Mouse (Mus musculus) heart, embryonic 11.5 days (tissue): ENCODE data around the gene Olfr576. TPM values are rescaled to one million over a fixed set of nuclear protein-coding genes. Genes with fewer than 3 reads are reported as not detected.
A peak's percentile ranks its signal among the peaks of the same experiment; 100 is the strongest.

Experiments used
- ATAC-seq: fragments of 200-750 bp; cut with Nextera tagmentation; replicated peaks from 2 replicates; pipeline ENCODE4 v1.8.0; 2017; ENCODE audit warnings: moderate library complexity; ENCODE audit not compliant: insufficient number of reproducible peaks, low FRiP score, low TSS enrichment
- H3K27ac ChIP-seq: fragments of 300-500 bp; sonication (generic); 2 replicates; pipeline ENCODE4 v1.5.1; 2014; ENCODE audit warnings: mild to moderate bottlenecking, low read depth, low read length
- H3K27me3 ChIP-seq: fragments of 300-500 bp; sonication (generic); 2 replicates; pipeline ENCODE4 v1.6.1; 2014; ENCODE audit warnings: mild to moderate bottlenecking, low read length, mixed read lengths; ENCODE audit not compliant: control insufficient read depth, insufficient read depth
- H3K36me3 ChIP-seq: fragments of 300-500 bp; sonication (generic); 2 replicates; pipeline ENCODE4 v1.6.1; 2014; ENCODE audit warnings: mild to moderate bottlenecking, low read length, moderate library complexity, mixed read lengths; ENCODE audit not compliant: control insufficient read depth, insufficient read depth
- H3K4me1 ChIP-seq: fragments of 300-500 bp; sonication (generic); 2 replicates; pipeline ENCODE4 v1.6.1; 2014; ENCODE audit warnings: low read length; ENCODE audit not compliant: control insufficient read depth, insufficient read depth
- H3K4me2 ChIP-seq: fragments of 300-500 bp; sonication (generic); 2 replicates; pipeline ENCODE4 v1.6.1; 2014; ENCODE audit warnings: mild to moderate bottlenecking, moderate library complexity
- H3K4me3 ChIP-seq: fragments of 300-500 bp; sonication (generic); 2 replicates; pipeline ENCODE4 v1.5.1; 2014; ENCODE audit warnings: low read depth, low read length
- H3K9ac ChIP-seq: fragments of 300-500 bp; sonication (generic); 2 replicates; pipeline ENCODE4 v1.6.1; 2014; ENCODE audit warnings: mild to moderate bottlenecking, low read depth, low read length, moderate library complexity
- H3K9me3 ChIP-seq: fragments of 300-500 bp; sonication (generic); replicated peaks from 2 replicates; pipeline ENCODE4 v1.6.1; 2016; ENCODE audit warnings: low read length; ENCODE audit not compliant: control insufficient read depth
- WGBS: fragments of 180-500 bp; shearing (Covaris S2); extraction: QIAGEN DNeasy Blood & Tissue Kit; methylation state at CpG from one replicate; pipeline ENCODE4 v1.1.7; 2014; ENCODE audit not compliant: insufficient replicate concordance; 5-methylcytosine and 5-hydroxymethylcytosine counted together
- polyA plus RNA-seq: library from polyadenylated mRNA; unstranded; fragments of >200 nt; fragmentation: Nextera tagmentation; extraction: Ambion mirVana; gene quantifications from 2 replicates; pipeline ENCODE4 v1.2.1, GENCODE M21; 2014

Olfr576 gene
- not detected in 2 replicates for polyA plus RNA-seq

DNA sequence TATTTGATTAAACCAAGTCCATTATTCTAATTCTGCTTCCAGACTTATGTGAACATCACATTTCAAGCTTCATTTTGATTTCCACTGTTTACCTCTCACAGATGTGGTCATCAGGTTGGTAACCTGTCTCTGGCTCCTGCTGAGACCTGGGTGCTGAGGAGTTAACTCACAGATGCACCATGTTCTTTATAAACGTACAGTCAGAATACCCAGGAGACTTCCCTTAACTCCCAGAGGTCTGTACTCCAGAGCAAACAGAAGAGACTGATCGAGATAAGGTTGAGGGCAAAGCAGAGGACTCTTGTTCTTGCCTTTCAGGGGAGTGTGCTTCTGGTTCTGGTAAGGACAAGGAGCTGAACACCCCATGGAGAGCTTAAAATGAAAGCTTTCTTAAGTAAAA is at the start of gene Olfr576:
Gene Olfr576 (plus strand): TSS at position 301 of the 400 bp plus-strand sequence.
- Histone ChIP-seq H3K36me3 (no peaks in the 10 kb centered on the region), H3K27ac (no peak within 1 kb of the TSS), H3K4me3 (no peak within 1 kb of the TSS), H3K9ac (no peak within 1 kb of the TSS), H3K27me3 (no peaks in the 10 kb centered on the region), H3K4me2 (no peak within 1 kb of the TSS), H3K4me1 (no peaks in the 10 kb centered on the region), H3K9me3 (no peaks in the 10 kb centered on the region)
- ATAC-seq = no peak
- WGBS = 13% methylated on average over 2 of the region's 2 CpGs

DNA sequence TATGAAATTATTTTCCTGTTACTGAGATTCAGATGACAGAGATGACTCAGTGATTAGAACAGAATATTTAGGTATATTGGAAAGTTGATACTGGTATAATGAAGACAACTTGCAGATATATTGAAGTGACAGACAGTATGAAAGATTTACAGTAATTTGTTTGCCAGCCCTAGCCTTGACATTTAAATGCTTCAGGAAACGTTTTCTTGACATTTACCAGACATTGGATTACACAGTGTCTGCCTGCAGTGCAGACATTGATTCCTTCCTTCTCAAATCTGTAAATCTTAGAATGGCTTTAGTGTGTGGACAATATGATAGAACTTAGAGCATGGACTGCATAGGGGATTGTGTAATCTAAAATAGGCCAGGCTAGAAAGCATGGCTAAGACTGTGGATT is 47.2 kb upstream of the Olfr576 start:
- H3K4me1 ChIP-seq = 0 out of 2 replicates have a peak, but pooled peaks cover 3% of the 10 kb centered on the region
- H3K27ac ChIP-seq = no peak overlapping the region
- WGBS = 23% methylated on average over 1 of the region's 1 CpGs
- H3K36me3 ChIP-seq = no peaks in the 10 kb centered on the region
- no peaks in the 10 kb centered on the region for H3K9me3 ChIP-seq
- H3K27me3 ChIP-seq = no peaks in the 10 kb centered on the region
- H3K9ac ChIP-seq = no peak overlapping the region
- ATAC-seq = no peak
- no peak overlapping the region for H3K4me3 ChIP-seq
- H3K4me2 ChIP-seq = no peak overlapping the region

DNA sequence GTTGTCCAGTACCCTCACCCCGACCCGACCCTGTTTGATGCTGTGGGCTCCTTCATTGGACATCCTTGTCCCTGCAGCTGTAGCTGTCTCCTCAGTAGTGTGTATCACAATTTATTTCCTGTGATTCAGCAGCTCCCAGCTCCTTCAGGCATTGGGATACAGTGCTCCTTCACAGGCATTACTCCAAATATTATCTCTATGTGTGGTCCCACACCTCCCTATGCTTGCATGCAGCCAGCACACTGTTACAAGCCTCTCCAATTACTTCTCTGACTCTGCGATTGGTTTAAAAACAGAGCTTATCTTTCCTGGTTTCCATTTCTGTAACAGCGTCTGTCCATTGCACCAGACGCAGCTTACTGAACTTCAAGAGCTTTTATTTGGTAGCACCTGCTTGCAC is 46.1 kb upstream of the Olfr576 start:
- WGBS = 45% methylated on average over 5 of the region's 5 CpGs
- no peaks in the 10 kb centered on the region for H3K27me3 ChIP-seq
- ATAC-seq = no peak

DNA sequence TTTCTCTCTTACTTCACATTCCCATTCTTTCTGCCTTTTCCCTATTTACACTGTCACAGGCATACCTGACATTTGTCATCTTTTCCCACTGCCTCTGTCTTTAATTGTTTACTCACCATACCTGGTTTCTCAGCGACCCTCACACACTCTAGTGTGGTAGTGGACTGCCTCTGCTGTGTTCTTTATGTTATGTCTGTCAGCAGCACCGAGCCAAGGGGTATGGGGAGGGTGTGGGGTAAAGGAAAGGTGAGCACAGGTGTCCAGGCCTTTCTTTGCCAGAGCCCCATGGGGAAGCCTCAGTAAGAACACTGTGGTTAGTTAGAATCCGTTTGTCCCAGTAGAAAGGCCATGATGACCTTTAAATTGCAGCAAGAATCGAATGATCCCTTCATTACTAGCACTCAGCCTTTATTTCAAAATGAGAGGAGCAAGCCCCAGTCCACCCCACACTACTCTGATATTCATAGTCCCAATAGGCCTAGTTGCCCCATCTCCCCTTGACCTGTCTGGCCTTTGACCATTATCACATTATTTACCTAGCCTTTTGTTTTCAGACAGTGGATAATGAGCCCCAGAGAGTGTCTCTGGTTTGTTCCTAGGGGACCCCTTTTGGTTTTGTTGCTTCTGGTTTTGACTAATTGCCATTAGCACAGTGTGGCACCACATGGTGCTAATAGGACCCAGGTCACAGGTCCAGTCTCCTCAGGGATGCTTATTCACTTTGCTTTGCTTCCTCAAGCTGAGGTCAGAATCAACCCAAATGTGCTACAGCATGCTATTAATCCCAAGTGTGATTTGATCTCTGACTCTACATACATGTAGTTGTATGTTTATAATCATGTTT is 45.2 kb upstream of the Olfr576 start, which contains the start of gene Olfr571:
Gene Olfr571 (minus strand): TSS at position 505 of the 844 bp plus-strand sequence.
- Histone ChIP-seq H3K9me3 (no peaks in the 10 kb centered on the region), H3K27ac (no peak within 1 kb of the TSS), H3K4me2 (no peak within 1 kb of the TSS), H3K9ac (no peak within 1 kb of the TSS), H3K27me3 (no peaks in the 10 kb centered on the region), H3K36me3 (no peaks in the 10 kb centered on the region), H3K4me1 (0 out of 2 replicates have a peak, but pooled peaks cover 3% of the 10 kb centered on the region), H3K4me3 (no peak within 1 kb of the TSS)
- ATAC-seq = no peak
- 61% methylated on average over 4 of the region's 4 CpGs for WGBS

More for the DNA sequence above, 46.1 kb upstream of the Olfr576 start:
- H3K36me3 ChIP-seq = no peaks in the 10 kb centered on the region
- no peak overlapping the region for H3K9ac ChIP-seq
- H3K4me2 ChIP-seq = no peak overlapping the region
- H3K4me1 ChIP-seq = 0 out of 2 replicates have a peak, but pooled peaks cover 3% of the 10 kb centered on the region
- no peak overlapping the region for H3K4me3 ChIP-seq
- H3K9me3 ChIP-seq = no peaks in the 10 kb centered on the region
- no peak overlapping the region for H3K27ac ChIP-seq

DNA sequence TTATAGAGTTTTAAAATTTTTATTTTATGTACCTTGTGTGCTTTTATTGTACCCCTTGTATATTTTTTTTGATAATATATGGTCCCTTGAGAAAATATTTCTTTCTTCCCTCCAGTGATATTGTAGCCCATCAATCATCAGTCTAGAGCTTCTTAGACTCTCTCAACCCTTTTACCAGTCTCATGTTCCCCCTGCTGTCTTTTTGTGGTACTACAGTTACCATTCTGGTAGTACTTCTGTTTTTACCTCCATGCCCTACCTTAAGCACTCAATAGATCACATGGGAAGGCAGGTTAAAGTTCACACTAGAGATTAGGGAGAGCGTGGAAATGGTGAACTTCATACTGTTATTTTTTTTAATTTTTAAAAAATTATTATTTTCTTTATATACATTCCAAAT is 42.8 kb upstream of the Olfr576 start:
- Histone ChIP-seq H3K27ac (no peak overlapping the region), H3K9ac (no peak overlapping the region), H3K4me2 (no peak overlapping the region), H3K36me3 (no peaks in the 10 kb centered on the region), H3K4me3 (no peak overlapping the region), H3K27me3 (no peaks in the 10 kb centered on the region), H3K9me3 (no peaks in the 10 kb centered on the region), H3K4me1 (0 out of 2 replicates have a peak, but pooled peaks cover 3% of the 10 kb centered on the region)
- 0 out of 2 replicates have a peak, but pooled peaks have one; percentile 55 for ATAC-seq
- WGBS = 13% methylated on average over 1 of the region's 1 CpGs

DNA sequence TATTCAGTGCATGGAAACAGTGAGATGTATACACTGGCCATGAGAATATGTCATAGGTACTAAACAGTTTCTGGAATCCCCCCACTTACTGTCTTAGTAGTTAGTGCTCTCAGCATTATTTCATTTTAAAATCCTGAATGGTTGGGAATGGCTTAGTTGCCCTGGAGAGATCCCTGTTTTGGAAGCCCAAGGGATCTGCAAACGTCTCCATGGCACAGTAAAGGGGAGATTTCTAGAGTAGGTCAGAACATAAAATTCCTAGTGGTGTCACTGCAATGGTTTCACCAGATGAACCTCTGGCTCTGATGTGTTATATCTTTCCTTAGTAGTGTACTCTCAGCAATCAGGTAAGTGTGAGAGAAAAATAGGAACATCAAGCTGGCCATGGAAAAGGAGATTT is 38.4 kb upstream of the Olfr576 start, which contains the start of gene Olfr572:
Gene Olfr572 (plus strand): TSS at position 301 of the 400 bp plus-strand sequence.
- H3K27ac ChIP-seq = no peak within 1 kb of the TSS
- WGBS = 45% methylated on average over 1 of the region's 1 CpGs
- no peaks in the 10 kb centered on the region for H3K4me1 ChIP-seq
- no peak for ATAC-seq
- no peak within 1 kb of the TSS for H3K9ac ChIP-seq
- H3K4me2 ChIP-seq = no peak within 1 kb of the TSS
- H3K4me3 ChIP-seq = no peak within 1 kb of the TSS
- no peaks in the 10 kb centered on the region for H3K9me3 ChIP-seq
- no peaks in the 10 kb centered on the region for H3K36me3 ChIP-seq
- H3K27me3 ChIP-seq = no peaks in the 10 kb centered on the region

DNA sequence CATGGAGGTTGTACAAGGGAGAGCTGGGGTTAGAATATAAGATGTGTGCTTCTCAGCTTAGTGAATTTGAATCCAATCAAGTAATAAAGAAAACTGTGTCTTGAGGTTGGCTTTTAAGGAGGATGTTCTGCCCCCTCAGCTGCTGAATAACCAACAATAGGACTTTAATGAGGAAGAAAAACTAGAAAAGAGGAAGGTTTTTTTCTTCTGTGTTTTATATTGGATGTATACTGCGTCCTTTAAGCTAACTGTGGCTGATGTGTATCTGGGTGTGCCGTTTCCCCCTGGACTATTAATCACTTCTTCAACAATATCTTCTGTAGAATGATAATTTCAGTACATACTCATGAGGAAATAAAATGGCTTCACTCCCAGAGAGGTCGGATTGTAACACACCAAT is 35.4 kb upstream of the Olfr576 start:
- no peaks in the 10 kb centered on the region for H3K4me1 ChIP-seq
- 66% methylated on average over 3 of the region's 3 CpGs for WGBS
- H3K36me3 ChIP-seq = no peaks in the 10 kb centered on the region
- no peak overlapping the region for H3K27ac ChIP-seq
- no peak overlapping the region for H3K4me2 ChIP-seq
- H3K4me3 ChIP-seq = no peak overlapping the region
- no peaks in the 10 kb centered on the region for H3K27me3 ChIP-seq
- no peak overlapping the region for H3K9ac ChIP-seq
- ATAC-seq = no peak
- no peaks in the 10 kb centered on the region for H3K9me3 ChIP-seq

DNA sequence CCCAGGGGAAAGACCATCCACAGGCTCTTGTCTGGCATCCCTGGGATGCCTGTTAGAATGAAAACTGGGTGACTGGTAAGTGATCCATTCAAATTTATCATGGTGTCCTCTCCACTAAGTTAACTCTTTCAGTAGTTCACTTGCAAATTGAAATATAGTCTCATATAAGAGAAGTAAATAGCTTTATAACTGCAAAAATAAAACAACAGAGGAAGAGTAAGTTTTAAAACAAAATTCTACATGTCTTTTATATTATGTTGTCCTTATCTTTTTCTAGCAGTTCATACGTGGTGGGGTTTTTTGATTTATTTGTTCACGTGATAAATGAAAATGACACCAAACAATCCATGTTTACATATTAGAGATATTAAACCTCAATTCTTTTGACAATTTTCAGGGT is 20.0 kb upstream of the Olfr576 start, which contains the start of gene Olfr573-ps1:
Gene Olfr573-ps1 (minus strand): TSS at position 101 of the 400 bp plus-strand sequence.
- no peaks in the 10 kb centered on the region for H3K4me1 ChIP-seq
- no peak within 1 kb of the TSS for H3K27ac ChIP-seq
- no peak for ATAC-seq
- no peaks in the 10 kb centered on the region for H3K27me3 ChIP-seq
- WGBS = 90% methylated on average over 2 of the region's 2 CpGs
- no peak within 1 kb of the TSS for H3K4me2 ChIP-seq
- H3K9me3 ChIP-seq = no peaks in the 10 kb centered on the region
- no peak within 1 kb of the TSS for H3K4me3 ChIP-seq
- no peak within 1 kb of the TSS for H3K9ac ChIP-seq
- no peaks in the 10 kb centered on the region for H3K36me3 ChIP-seq
